Mouse (Mus musculus) bone marrow macrophage, adult 2 months (primary cell): Measurements from ENCODE around the gene Disp2.

Experiments used
- CTCF ChIP-seq: IDR thresholded peaks from 2 replicates; pipeline ENCODE4 v1.5.1; 2012; ENCODE audit warnings: low read depth, mild to moderate bottlenecking, low read length, moderate library complexity
- POLR2A ChIP-seq: IDR thresholded peaks from 2 replicates; pipeline ENCODE4 v1.6.1; 2012; ENCODE audit warnings: mild to moderate bottlenecking, low read depth, low read length, borderline replicate concordance

GRCm38 (mm10) chr2:118783093-118783492, 3.6 kb downstream of the Disp2 start:
- TF ChIP-seq CTCF (no peak), POLR2A (no peak)
